Mouse (Mus musculus): ENCODE data around the gene Trmt61a. TPM values are rescaled to one million over a fixed set of nuclear protein-coding genes. Genes with fewer than 3 reads are reported as not detected.
A peak's percentile ranks its signal among the peaks of the same experiment; 100 is the strongest.

Trmt61a gene
- polyA plus RNA-seq, 1 experiment, result 24.9 TPM

GRCm38 (mm10) chr12:111698346-111698913 lies 20.5 kb downstream of the Trmt61a start:
- H3K4me3 ChIP-seq (ENCODE audit: low read depth, low read length), result no peak overlapping the region
- TF ChIP-seq POLR2A (IDR thresholded peaks at IDR 0.05; ENCODE audit: low read depth, low read length) (no peak), CTCF (IDR thresholded peaks at IDR 0.05; ENCODE audit: extremely low read depth, insufficient read length, insufficient replicate concordance, low read depth, low read length) (no peak)
- no peaks in the 10 kb centered on the region for H3K36me3 ChIP-seq (ENCODE audit: control insufficient read depth, insufficient read depth, low read length)
- no peaks in the 10 kb centered on the region for H3K27me3 ChIP-seq (ENCODE audit: control insufficient read depth, insufficient read depth, low read length)
- peak overlapping the region; percentile 66 for H3K27ac ChIP-seq (ENCODE audit: insufficient read depth, low read depth, low read length)
- WGBS, result 87% methylated on average over 6 of the region's 6 CpGs
- peaks cover 3% of the 10 kb centered on the region for H3K4me1 ChIP-seq (ENCODE audit: control insufficient read depth, insufficient read depth, insufficient read length, low read length)

- WGBS, result 85% methylated on average over 4 of the region's 4 CpGs
- TF ChIP-seq CTCF (IDR thresholded peaks at IDR 0.05; ENCODE audit: extremely low read depth, insufficient read length, insufficient replicate concordance, low read depth, low read length), result no peak
- no peak for TF ChIP-seq POLR2A (IDR thresholded peaks at IDR 0.05; ENCODE audit: low read depth, low read length)
- no peak overlapping the region for H3K27ac ChIP-seq (ENCODE audit: insufficient read depth, low read depth, low read length)
- no peak overlapping the region for H3K4me3 ChIP-seq (ENCODE audit: low read depth, low read length)
- H3K36me3 ChIP-seq (ENCODE audit: control insufficient read depth, insufficient read depth, low read length), result no peaks in the 10 kb centered on the region
- no peaks in the 10 kb centered on the region for H3K27me3 ChIP-seq (ENCODE audit: control insufficient read depth, insufficient read depth, low read length)
- peaks cover 3% of the 10 kb centered on the region for H3K4me1 ChIP-seq (ENCODE audit: control insufficient read depth, insufficient read depth, insufficient read length, low read length)
These were observed 21.6 kb downstream of the Trmt61a start for GRCm38 (mm10) chr12:111699542-111699941.

GRCm38 (mm10) chr12:111700920-111701458 lies 23.1 kb downstream of the Trmt61a start:
- H3K27me3 ChIP-seq (ENCODE audit: control insufficient read depth, insufficient read depth, low read length), result no peaks in the 10 kb centered on the region
- no peak overlapping the region for H3K4me3 ChIP-seq (ENCODE audit: low read depth, low read length)
- TF ChIP-seq CTCF (IDR thresholded peaks at IDR 0.05; ENCODE audit: extremely low read depth, insufficient read length, insufficient replicate concordance, low read depth, low read length) (no peak), POLR2A (IDR thresholded peaks at IDR 0.05; ENCODE audit: low read depth, low read length) (no peak)
- WGBS, result 43% methylated on average over 9 of the region's 9 CpGs
- no peak overlapping the region for H3K27ac ChIP-seq (ENCODE audit: insufficient read depth, low read depth, low read length)
- H3K36me3 ChIP-seq (ENCODE audit: control insufficient read depth, insufficient read depth, low read length), result no peaks in the 10 kb centered on the region
- peaks cover 2% of the 10 kb centered on the region for H3K4me1 ChIP-seq (ENCODE audit: control insufficient read depth, insufficient read depth, insufficient read length, low read length)

GRCm38 (mm10) chr12:111703301-111703700 lies 25.4 kb downstream of the Trmt61a start:
- TF ChIP-seq POLR2A (IDR thresholded peaks at IDR 0.05; ENCODE audit: low read depth, low read length) (no peak), CTCF (IDR thresholded peaks at IDR 0.05; ENCODE audit: extremely low read depth, insufficient read length, insufficient replicate concordance, low read depth, low read length) (no peak)
- Histone ChIP-seq H3K27me3 (ENCODE audit: control insufficient read depth, insufficient read depth, low read length) (no peaks in the 10 kb centered on the region), H3K27ac (ENCODE audit: insufficient read depth, low read depth, low read length) (no peak overlapping the region), H3K4me1 (ENCODE audit: control insufficient read depth, insufficient read depth, insufficient read length, low read length) (no peaks in the 10 kb centered on the region; the same call in 1 of the 2 replicates), H3K4me3 (ENCODE audit: low read depth, low read length) (no peak overlapping the region), H3K36me3 (ENCODE audit: control insufficient read depth, insufficient read depth, low read length) (peaks cover 4% of the 10 kb centered on the region; the same call in 1 of the 2 replicates)
- 66% methylated on average over 3 of the region's 3 CpGs for WGBS

- no peaks in the 10 kb centered on the region for H3K27me3 ChIP-seq (ENCODE audit: control insufficient read depth, insufficient read depth, low read length)
- peaks cover 9% of the 10 kb centered on the region; the same call in 1 of the 2 replicates for H3K36me3 ChIP-seq (ENCODE audit: control insufficient read depth, insufficient read depth, low read length)
- no peak overlapping the region for H3K4me3 ChIP-seq (ENCODE audit: low read depth, low read length)
- TF ChIP-seq POLR2A (IDR thresholded peaks at IDR 0.05; ENCODE audit: low read depth, low read length) (no peak), CTCF (IDR thresholded peaks at IDR 0.05; ENCODE audit: extremely low read depth, insufficient read length, insufficient replicate concordance, low read depth, low read length) (no peak)
- 50% methylated on average over 9 of the region's 9 CpGs for WGBS
- no peaks in the 10 kb centered on the region; the same call in 1 of the 2 replicates for H3K4me1 ChIP-seq (ENCODE audit: control insufficient read depth, insufficient read depth, insufficient read length, low read length)
- peak overlapping the region; percentile 23 for H3K27ac ChIP-seq (ENCODE audit: insufficient read depth, low read depth, low read length)
These were observed 26.7 kb downstream of the Trmt61a start for GRCm38 (mm10) chr12:111704609-111705008.

- H3K4me3 ChIP-seq (ENCODE audit: low read depth, low read length), result no peak overlapping the region
- WGBS, result 31% methylated on average over 15 of the region's 15 CpGs
- no peaks in the 10 kb centered on the region for H3K27me3 ChIP-seq (ENCODE audit: control insufficient read depth, insufficient read depth, low read length)
- no peaks in the 10 kb centered on the region; the same call in 1 of the 2 replicates for H3K4me1 ChIP-seq (ENCODE audit: control insufficient read depth, insufficient read depth, insufficient read length, low read length)
- H3K36me3 ChIP-seq (ENCODE audit: control insufficient read depth, insufficient read depth, low read length), result peaks cover 15% of the 10 kb centered on the region
- H3K27ac ChIP-seq (ENCODE audit: insufficient read depth, low read depth, low read length), result peak overlapping the region; percentile 23
- TF ChIP-seq CTCF (IDR thresholded peaks at IDR 0.05; ENCODE audit: extremely low read depth, insufficient read length, insufficient replicate concordance, low read depth, low read length) (no peak), POLR2A (IDR thresholded peaks at IDR 0.05; ENCODE audit: low read depth, low read length) (no peak)
These were observed 27.5 kb downstream of the Trmt61a start for GRCm38 (mm10) chr12:111705186-111705973.

- H3K27me3 ChIP-seq (ENCODE audit: control insufficient read depth, insufficient read depth, low read length), result no peaks in the 10 kb centered on the region
- H3K4me1 ChIP-seq (ENCODE audit: control insufficient read depth, insufficient read depth, insufficient read length, low read length), result peaks cover 6% of the 10 kb centered on the region
- peaks cover 21% of the 10 kb centered on the region for H3K36me3 ChIP-seq (ENCODE audit: control insufficient read depth, insufficient read depth, low read length)
- no peak overlapping the region for H3K27ac ChIP-seq (ENCODE audit: insufficient read depth, low read depth, low read length)
- TF ChIP-seq CTCF (IDR thresholded peaks at IDR 0.05; ENCODE audit: extremely low read depth, insufficient read length, insufficient replicate concordance, low read depth, low read length), result no peak
- TF ChIP-seq POLR2A (IDR thresholded peaks at IDR 0.05; ENCODE audit: low read depth, low read length), result no peak
- no peak overlapping the region for H3K4me3 ChIP-seq (ENCODE audit: low read depth, low read length)
- 66% methylated on average over 4 of the region's 4 CpGs for WGBS
These were observed 30.3 kb downstream of the Trmt61a start for GRCm38 (mm10) chr12:111708181-111708580.
